Mouse (Mus musculus): Measurements from ENCODE around the gene Olfr319.
"Not testable (repeated sequence)": the region's sequence is repeated elsewhere in the genome, so short reads cannot be mapped to it uniquely, and the experiment has no call there.

DNA sequence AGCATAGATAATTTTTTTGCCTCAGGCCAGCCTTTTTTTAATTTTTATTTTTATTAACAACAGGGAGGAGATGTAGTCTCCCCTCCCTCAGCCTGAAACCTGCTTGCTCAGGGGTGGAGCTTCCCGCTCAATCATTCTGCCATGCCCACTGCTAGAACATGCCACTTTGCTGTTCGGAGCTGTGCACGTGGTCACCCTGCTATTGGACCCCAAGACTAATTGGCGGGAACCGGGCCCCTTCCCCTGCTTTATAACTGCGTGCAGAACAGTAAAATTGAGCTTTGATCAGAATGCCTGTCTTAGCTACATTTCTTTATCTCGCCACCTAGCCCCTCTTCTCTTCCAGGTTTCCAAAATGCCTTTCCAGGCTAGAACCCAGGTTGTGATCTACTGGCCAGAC, 18.8 kb downstream of the Olfr319 start:
- not testable (repeated sequence) for TF ChIP-seq CTCF, EP300 (IDR thresholded peaks at IDR 0.05; ENCODE audit: low read depth)

Data from heart, postnatal 0 days (tissue).